Mouse (Mus musculus) heart, postnatal 36 days (tissue): ENCODE data around the gene Ccnb1. TPM values are rescaled to one million over a fixed set of nuclear protein-coding genes. Genes with fewer than 3 reads are reported as not detected.

Source experiments
- total RNA-seq, 2 experiments: library from RNA; stranded (reverse); gene quantifications; 2 replicates each; pipeline ENCODE4 v1.2.3; 2021

Gene Ccnb1
- total RNA-seq, 2 experiments from 2014 or later: 1.2 to 1.3 TPM

Other genes with a start within 250 kb of the Ccnb1 start
- gene Ocln, start 233.9 kb downstream of the Ccnb1 start, total RNA-seq: under 1 TPM; 0.39 to 0.46 TPM
- under 1 TPM; 0.28 to 0.84 TPM for gene Marveld2, start 169.6 kb downstream of the Ccnb1 start, total RNA-seq
- gene Ak6, start 135.6 kb downstream of the Ccnb1 start, total RNA-seq: 10 to 100 TPM; 58.7 to 59.1 TPM
- gene Rad17, start 135.5 kb downstream of the Ccnb1 start, total RNA-seq: 10 to 100 TPM; 12.3 to 15.1 TPM
- 10 to 100 TPM in 1 of 2 experiments, 1 to 10 TPM in 1; 8.9 to 14.3 TPM for gene Taf9, start 135.0 kb downstream of the Ccnb1 start, total RNA-seq
- under 1 TPM; 0.67 to 0.70 TPM for gene Ccdc125, start 116.9 kb downstream of the Ccnb1 start, total RNA-seq
- gene Cdk7, start 55.6 kb downstream of the Ccnb1 start, total RNA-seq: 10 to 100 TPM; 21.1 to 22.2 TPM
- gene Mrps36, start 41.9 kb downstream of the Ccnb1 start, total RNA-seq: 100 to 1,000 TPM; 196 to 207 TPM
- under 1 TPM in 1 of 2 experiments, not detected in 1; 0.31 TPM for gene Cenph, start 10.7 kb downstream of the Ccnb1 start, total RNA-seq
- gene Slc30a5, start 46.9 kb upstream of the Ccnb1 start, total RNA-seq: 10 to 100 TPM; 20.1 to 23.0 TPM